Mouse (Mus musculus) ovary, postnatal 36 days (tissue): ENCODE measurements around the gene Gas2l3.

Experiments
- DNase-seq: peaks from one replicate; pipeline ENCODE4 v3.0.0; 2022; ENCODE audit warnings: low spot score, mixed read lengths

Gene Gas2l3

DNA sequence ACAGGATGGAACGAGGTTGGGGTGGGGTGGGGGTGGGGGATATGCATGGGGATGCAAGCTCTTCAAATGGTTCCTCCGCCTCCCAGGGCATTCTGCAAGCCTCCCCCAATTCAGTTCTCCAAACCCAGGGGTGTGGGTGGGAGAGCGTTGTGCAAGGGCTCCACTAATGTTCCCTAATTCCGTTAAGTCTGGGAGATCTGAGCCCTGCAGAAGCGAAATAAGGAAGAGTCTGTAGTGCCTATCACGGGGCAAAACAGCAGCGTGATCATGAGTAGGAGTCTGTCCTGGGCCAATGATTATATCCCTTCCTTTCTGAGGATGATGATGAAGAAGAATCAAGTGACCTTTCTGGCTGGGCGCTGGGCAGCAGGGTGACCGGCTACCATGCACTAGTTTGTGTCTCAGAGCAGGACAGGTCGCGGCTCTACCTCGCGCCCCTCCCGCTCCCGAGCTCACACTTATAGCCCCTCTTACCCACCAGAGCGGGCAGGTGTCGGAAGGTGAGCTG is 598 bp downstream of the Gas2l3 start:
- DNase-seq = no peak

DNA sequence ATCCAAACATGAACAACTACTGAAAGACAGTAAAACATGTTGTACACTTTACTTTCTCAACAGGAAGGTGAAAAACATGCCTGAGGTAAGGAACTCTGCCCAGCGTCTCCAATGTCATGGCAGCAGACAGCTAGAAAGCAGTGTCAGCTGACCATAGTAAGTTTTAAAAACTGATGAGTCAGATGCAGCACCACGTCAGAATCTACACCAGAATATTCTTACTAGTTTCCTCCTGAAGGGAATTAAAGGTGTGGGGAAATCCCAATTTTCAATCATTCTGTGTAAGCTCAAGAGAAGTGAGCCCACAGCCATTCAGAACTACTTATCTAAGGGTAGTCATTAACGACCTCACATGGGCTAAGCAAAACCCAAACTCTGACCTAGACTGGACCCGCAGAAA is 1.1 kb downstream of the Gas2l3 start:
- DNase-seq = no peak

DNA sequence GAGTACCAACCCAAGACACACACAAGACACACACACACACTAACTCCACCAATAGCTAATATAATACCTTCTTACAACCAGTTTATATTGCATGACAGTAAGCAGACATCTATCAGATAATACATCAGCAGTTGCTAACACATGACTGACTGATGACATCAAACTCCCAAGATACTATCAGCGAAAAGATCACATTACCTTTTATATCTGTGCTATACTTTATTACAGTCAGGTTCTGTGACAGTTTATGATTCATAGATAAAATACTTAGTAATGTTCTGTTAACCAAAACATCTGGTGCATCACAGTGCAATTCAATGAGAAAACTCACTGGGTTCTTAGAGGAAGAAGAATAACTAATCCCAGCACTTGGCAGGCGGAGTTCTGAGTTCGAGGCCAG is 1.8 kb downstream of the Gas2l3 start:
- DNase-seq = no peak

GRCm38 (mm10) chr10:89439380-89439779 is 4.4 kb downstream of the Gas2l3 start:
- DNase-seq = no peak

DNA sequence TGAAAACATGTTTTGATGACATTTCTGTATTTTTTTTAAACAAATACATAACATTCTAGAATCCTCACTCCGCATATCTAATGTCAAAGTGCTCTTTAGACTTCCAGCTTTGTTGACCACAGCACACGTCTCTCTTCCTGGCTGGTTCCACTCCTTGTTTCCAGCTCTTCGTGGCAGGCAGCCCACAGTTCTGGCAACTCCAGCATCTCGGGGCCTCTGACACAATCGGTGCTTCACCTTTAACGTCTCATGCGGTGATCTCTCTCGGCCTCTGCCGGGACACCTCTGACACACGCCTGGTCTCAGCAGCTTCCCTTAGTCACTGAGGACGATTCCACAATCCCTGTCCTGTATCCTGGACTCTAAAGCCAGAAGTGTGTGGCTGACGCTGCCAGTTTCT is 5.8 kb downstream of the Gas2l3 start:
- DNase-seq = peak; percentile 30

GRCm38 (mm10) chr10:89437472-89437871 is 6.3 kb downstream of the Gas2l3 start:
- no peak for DNase-seq

- DNase-seq = no peak
Observed at GRCm38 (mm10) chr10:89435920-89436319, 7.8 kb downstream of the Gas2l3 start.

- DNase-seq = no peak
Observed at GRCm38 (mm10) chr10:89435413-89435812, 8.4 kb downstream of the Gas2l3 start.

- DNase-seq = no peak
Observed at GRCm38 (mm10) chr10:89434509-89435210, 9.1 kb downstream of the Gas2l3 start.

GRCm38 (mm10) chr10:89432743-89433142 is 11.0 kb downstream of the Gas2l3 start:
- DNase-seq = no peak

DNA sequence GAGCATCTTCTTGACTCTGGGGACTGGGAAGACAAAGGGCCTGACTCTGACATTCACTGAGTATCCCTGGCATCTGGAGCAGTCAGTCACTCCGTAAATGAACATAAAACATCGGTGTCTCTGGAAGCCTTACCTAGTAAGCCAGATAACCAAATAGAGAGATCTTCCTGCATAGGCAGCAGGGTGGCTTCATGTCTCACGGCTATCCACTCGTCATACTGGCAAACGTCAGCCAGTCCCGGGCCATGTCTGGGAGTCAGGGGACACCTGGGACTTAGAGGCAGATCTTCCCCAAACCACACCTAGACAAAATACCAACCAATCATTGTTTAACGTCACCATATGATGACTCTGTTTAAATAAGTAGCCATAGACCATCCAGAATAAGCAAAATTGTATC is 13.0 kb downstream of the Gas2l3 start:
- DNase-seq = no peak

- DNase-seq = no peak
Observed at GRCm38 (mm10) chr10:89424800-89425393, 18.9 kb downstream of the Gas2l3 start.

DNA sequence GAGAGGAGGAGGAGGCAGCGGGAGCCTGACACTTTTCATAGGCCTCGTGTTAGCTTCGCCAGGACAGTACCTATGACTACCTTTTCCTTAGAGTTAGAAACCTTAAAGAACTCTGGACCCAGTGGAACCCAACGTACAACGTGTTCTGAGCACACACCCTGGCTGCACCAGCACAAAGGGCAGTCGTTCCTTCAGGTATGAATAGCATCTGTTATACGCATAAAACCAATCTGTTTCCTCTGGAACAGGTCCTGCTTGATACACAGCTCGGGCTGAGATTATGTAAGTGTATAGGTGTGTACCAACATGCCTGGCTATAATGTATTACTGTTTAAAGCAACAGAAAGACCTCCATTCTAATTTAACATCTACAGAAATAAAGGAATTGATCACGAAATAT is 19.6 kb downstream of the Gas2l3 start:
- DNase-seq = no peak

- no peak for DNase-seq
Observed at GRCm38 (mm10) chr10:89423164-89423778, 20.5 kb downstream of the Gas2l3 start.

- DNase-seq = no peak
Observed at GRCm38 (mm10) chr10:89422504-89423158, 21.1 kb downstream of the Gas2l3 start.

DNA sequence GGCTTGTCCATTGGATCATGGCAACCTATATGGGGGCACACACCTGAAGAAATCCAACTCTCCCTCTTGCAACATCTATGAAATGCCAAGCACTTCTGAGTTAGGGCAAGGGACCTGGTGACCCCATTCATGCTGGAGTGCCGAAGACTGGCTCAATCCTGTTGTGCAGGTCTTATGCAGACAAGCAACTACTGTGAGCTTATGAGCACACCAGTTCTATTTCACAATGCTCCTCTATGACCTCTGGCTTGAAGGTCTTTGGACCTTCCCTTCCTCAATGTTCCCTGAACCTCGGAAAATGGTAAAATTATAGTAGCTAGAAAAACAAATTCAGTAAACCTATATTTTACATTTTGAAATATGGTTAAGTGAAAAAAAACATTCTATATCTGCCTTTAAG is 25.8 kb downstream of the Gas2l3 start:
- DNase-seq = no peak

- DNase-seq = no peak
Observed at GRCm38 (mm10) chr10:89415478-89415877, 28.3 kb downstream of the Gas2l3 start.

DNA sequence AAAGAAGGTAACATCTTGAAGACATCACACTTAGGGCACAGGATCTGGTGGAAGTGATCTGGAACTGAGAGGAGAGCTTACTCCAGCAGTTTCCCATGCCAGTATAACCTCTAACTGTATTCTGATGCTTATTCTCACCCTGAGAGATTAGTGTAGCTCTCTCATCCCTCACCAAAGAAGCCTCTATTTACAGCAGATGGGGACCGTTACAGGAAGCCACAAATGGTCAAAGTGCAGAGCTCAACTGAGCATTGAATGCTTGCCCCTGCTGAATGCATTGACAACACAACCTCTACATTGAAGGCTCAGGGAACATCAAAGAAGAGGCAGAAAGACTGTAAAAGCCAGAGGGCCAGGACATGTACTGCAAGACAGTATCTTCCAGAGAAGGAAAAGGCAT is 36.2 kb downstream of the Gas2l3 start:
- DNase-seq = no peak

- DNase-seq = no peak
Observed at GRCm38 (mm10) chr10:89406733-89407484, 36.9 kb downstream of the Gas2l3 start.

GRCm38 (mm10) chr10:89404936-89405335 is 38.8 kb downstream of the Gas2l3 start:
- no peak for DNase-seq

DNA sequence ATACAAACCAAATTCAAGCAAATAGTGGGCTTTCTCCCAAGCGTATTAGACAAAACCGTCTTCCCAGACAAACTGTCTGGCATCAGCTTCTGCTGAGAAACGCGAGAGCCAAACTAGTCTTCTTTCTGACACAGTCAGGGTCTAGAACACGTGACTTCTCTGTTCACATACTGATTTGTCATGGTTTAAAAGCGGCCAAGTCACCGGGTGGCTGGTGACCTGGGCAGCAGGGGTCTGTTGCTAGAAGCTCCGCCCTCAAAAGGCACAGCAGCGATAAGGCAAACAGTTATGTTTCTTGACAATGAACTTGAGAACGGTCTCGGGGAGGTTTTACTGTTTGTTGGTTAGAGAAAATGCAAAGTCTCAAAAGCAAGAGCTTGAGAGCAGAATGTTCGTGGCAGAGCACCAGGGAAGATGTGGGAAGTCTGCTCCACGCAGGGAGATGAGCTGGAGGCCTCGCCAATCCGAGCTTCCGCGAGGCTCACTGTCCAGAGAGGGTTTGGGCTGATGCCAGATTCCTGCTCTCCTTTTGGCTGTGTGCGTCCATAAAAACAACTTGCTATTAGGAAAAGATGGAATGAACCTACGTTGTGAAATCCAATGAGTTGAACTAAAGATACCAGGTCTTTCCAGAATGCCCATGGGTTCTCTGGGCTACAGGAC is 43.0 kb downstream of the Gas2l3 start:
- DNase-seq = peak; percentile 47

DNA sequence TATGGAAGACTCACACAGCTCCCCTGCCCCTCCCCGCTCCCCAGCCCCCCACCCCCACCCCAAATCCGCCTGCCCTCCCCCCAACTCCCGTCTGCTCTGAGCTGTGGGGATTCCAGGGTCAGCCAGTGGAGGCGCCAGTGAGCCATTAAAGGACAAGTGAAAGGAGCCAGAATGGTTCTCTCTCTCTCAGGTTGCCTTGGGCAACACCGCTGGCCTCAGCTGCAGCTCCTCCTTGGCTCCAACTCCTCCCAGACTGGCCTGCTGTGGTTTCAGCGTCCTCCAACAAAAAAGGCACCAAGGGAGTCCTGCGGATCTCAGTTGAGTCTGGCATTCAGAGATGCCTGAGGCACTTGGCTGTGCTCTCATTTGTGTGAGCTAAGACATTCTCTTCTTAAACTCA is 47.9 kb downstream of the Gas2l3 start:
- peak; percentile 73 for DNase-seq
